Mouse (Mus musculus): ENCODE measurements around the gene Hs3st5. TPM values are rescaled to one million over a fixed set of nuclear protein-coding genes. Genes with fewer than 3 reads are reported as not detected.

Hs3st5 gene
- total and polyA plus RNA-seq, 3 experiments: not detected

- no peaks in the 10 kb centered on the region for H3K79me2 ChIP-seq (replicated peaks; ENCODE audit: control insufficient read depth, extremely low read depth, insufficient read depth, poor library complexity, severe bottlenecking)
- H3K27ac ChIP-seq (ENCODE audit: insufficient read depth, low read depth): no peak overlapping the region
- no peaks in the 10 kb centered on the region for H3K9me3 ChIP-seq (replicated peaks; ENCODE audit: low read length)
- dilution Hi-C loops (cut with MboI; ENCODE audit: extremely low pct_ligation_motif_present, extremely low pct_unique_long_range_greater_than_20kb, low sequenced_read_pairs): no loop called here
- H3K4me3 ChIP-seq (replicated peaks in 1 of 3; ENCODE audit: low read depth in 2 of 3, low read length in 2 of 3, poor library complexity in 1 of 3): no peak overlapping the region
- TF ChIP-seq E2F4 (IDR thresholded peaks at IDR 0.05; ENCODE audit: insufficient replicate concordance, low read depth, low read length) (no peak), KAT2A (IDR thresholded peaks at IDR 0.05; ENCODE audit: insufficient replicate concordance, low read length) (no peak), PAX5 (IDR thresholded peaks at IDR 0.05; ENCODE audit: low read length) (no peak)
- DNase-seq (ENCODE audit: extremely low read depth): no peak
- H3K36me3 ChIP-seq (replicated peaks in 1 of 2; ENCODE audit: control insufficient read depth in 1 of 2, insufficient read depth in 1 of 2, low read length in 1 of 2): no peaks in the 10 kb centered on the region
- H3K4me2 ChIP-seq (ENCODE audit: insufficient read depth, low read depth, poor library complexity, severe bottlenecking): no peak overlapping the region
- no peaks in the 10 kb centered on the region; a peak in 1 of 4 replicates for H3K4me1 ChIP-seq (ENCODE audit: control insufficient read depth in 1 of 2, insufficient read depth in 2 of 2)
- in situ Hi-C loops (cut with MboI; ENCODE audit: low pct_ligation_motif_present, low pct_unique_long_range_greater_than_20kb, low sequenced_read_pairs): no loop called here
- H3K9ac ChIP-seq (ENCODE audit: insufficient read depth, low read depth): no peak overlapping the region
- H3K27me3 ChIP-seq (replicated peaks): no peaks in the 10 kb centered on the region
Measured at GRCm38 (mm10) chr10:36829079-36829478, 322.5 kb downstream of the Hs3st5 start.

GRCm38 (mm10) chr10:36832204-36832603, 325.6 kb downstream of the Hs3st5 start:
- no peak for DNase-seq (ENCODE audit: extremely low read depth)
- Histone ChIP-seq H3K9ac (ENCODE audit: insufficient read depth, low read depth) (no peak overlapping the region), H3K4me1 (ENCODE audit: control insufficient read depth in 1 of 2, insufficient read depth in 2 of 2) (peaks cover 0 to 16% of the 10 kb centered on the region in 2 experiments; a peak in 2 of 4 replicates), H3K4me2 (ENCODE audit: insufficient read depth, low read depth, poor library complexity, severe bottlenecking) (no peak overlapping the region), H3K9me3 (replicated peaks; ENCODE audit: low read length) (no peaks in the 10 kb centered on the region), H3K4me3 (replicated peaks in 1 of 3; ENCODE audit: low read depth in 2 of 3, low read length in 2 of 3, poor library complexity in 1 of 3) (no peak overlapping the region), H3K27me3 (replicated peaks) (no peaks in the 10 kb centered on the region), H3K27ac (ENCODE audit: insufficient read depth, low read depth) (no peak overlapping the region), H3K36me3 (replicated peaks in 1 of 2; ENCODE audit: control insufficient read depth in 1 of 2, insufficient read depth in 1 of 2, low read length in 1 of 2) (no peaks in the 10 kb centered on the region), H3K79me2 (replicated peaks; ENCODE audit: control insufficient read depth, extremely low read depth, insufficient read depth, poor library complexity, severe bottlenecking) (no peaks in the 10 kb centered on the region)
- in situ Hi-C loops (cut with MboI; ENCODE audit: low pct_ligation_motif_present, low pct_unique_long_range_greater_than_20kb, low sequenced_read_pairs): no loop called here
- TF ChIP-seq MYC (IDR thresholded peaks at IDR 0.05; ENCODE audit: low read depth, low read length) (no peak), IRF4 (IDR thresholded peaks at IDR 0.05; ENCODE audit: low read depth, low read length) (no peak), UBTF (IDR thresholded peaks at IDR 0.05; ENCODE audit: low read depth, low read length) (no peak)
- dilution Hi-C loops (cut with MboI; ENCODE audit: extremely low pct_ligation_motif_present, extremely low pct_unique_long_range_greater_than_20kb, low sequenced_read_pairs): no loop called here

GRCm38 (mm10) chr10:36834224-36834623, 327.6 kb downstream of the Hs3st5 start:
- TF ChIP-seq RCOR1 (conservative IDR thresholded peaks at IDR 0.05; ENCODE audit: low read depth, low read length): no peak
- peak; percentile 63 for TF ChIP-seq RAD21 (IDR thresholded peaks at IDR 0.05; ENCODE audit: low read depth, low read length)
- no peak for TF ChIP-seq IRF4 (IDR thresholded peaks at IDR 0.05; ENCODE audit: low read depth, low read length)
- TF ChIP-seq E2F4 (IDR thresholded peaks at IDR 0.05; ENCODE audit: insufficient replicate concordance, low read depth, low read length): no peak
- no peak for TF ChIP-seq MAX (IDR thresholded peaks at IDR 0.05; ENCODE audit: low read length)
- peak; percentile 67 for TF ChIP-seq SMC3 (IDR thresholded peaks at IDR 0.05; ENCODE audit: low read depth, low read length)
- no peak for TF ChIP-seq ZNF384 (IDR thresholded peaks at IDR 0.05; ENCODE audit: low read depth, low read length)
- no peak for TF ChIP-seq USF1 (IDR thresholded peaks at IDR 0.05; ENCODE audit: low read depth, low read length)
- TF ChIP-seq ZC3H11A (IDR thresholded peaks at IDR 0.05; ENCODE audit: low read depth, low read length): no peak
- no peak for TF ChIP-seq CHD2 (IDR thresholded peaks at IDR 0.05; ENCODE audit: low read length)
- TF ChIP-seq MAFK (IDR thresholded peaks at IDR 0.05; ENCODE audit: insufficient replicate concordance, low read length): no peak
- no peak for TF ChIP-seq POLR2A (IDR thresholded peaks at IDR 0.05; ENCODE audit: low read depth, low read length)
- TF ChIP-seq GABPA (IDR thresholded peaks at IDR 0.05; ENCODE audit: insufficient replicate concordance, low read depth, low read length): no peak
- TF ChIP-seq POLR2AphosphoS2 (IDR thresholded peaks at IDR 0.05; ENCODE audit: low read depth, low read length): no peak
- no peak for TF ChIP-seq HCFC1 (IDR thresholded peaks at IDR 0.05; ENCODE audit: low read depth, low read length)
- no peak for TF ChIP-seq MXI1 (IDR thresholded peaks at IDR 0.05; ENCODE audit: low read depth, low read length)
- TF ChIP-seq EP300 (IDR thresholded peaks at IDR 0.05; ENCODE audit: low read length): no peak
- TF ChIP-seq CTCF (conservative IDR thresholded peaks at IDR 0.05 in 1 of 2, IDR thresholded peaks at IDR 0.05 in 1 of 2; ENCODE audit: low read depth in 2 of 2, low read length in 2 of 2): peak; percentile 30 to 76
- no peak for TF ChIP-seq USF2 (conservative IDR thresholded peaks at IDR 0.05; ENCODE audit: low read depth, low read length)
- no peak for TF ChIP-seq MAZ (IDR thresholded peaks at IDR 0.05; ENCODE audit: low read depth, low read length)
- no peak for TF ChIP-seq KAT2A (IDR thresholded peaks at IDR 0.05; ENCODE audit: insufficient replicate concordance, low read length)
- TF ChIP-seq PAX5 (IDR thresholded peaks at IDR 0.05; ENCODE audit: low read length): no peak
- H3K4me2 ChIP-seq (ENCODE audit: insufficient read depth, low read depth, poor library complexity, severe bottlenecking): no peak overlapping the region
- H3K9ac ChIP-seq (ENCODE audit: insufficient read depth, low read depth): no peak overlapping the region
- in situ Hi-C loops (cut with MboI; ENCODE audit: low pct_ligation_motif_present, low pct_unique_long_range_greater_than_20kb, low sequenced_read_pairs): no loop called here
- peaks cover 0 to 22% of the 10 kb centered on the region in 2 experiments; a peak in 2 of 4 replicates for H3K4me1 ChIP-seq (ENCODE audit: control insufficient read depth in 1 of 2, insufficient read depth in 2 of 2)
- H3K9me3 ChIP-seq (replicated peaks; ENCODE audit: low read length): no peaks in the 10 kb centered on the region
- no peak overlapping the region for H3K27ac ChIP-seq (ENCODE audit: insufficient read depth, low read depth)
- no peaks in the 10 kb centered on the region for H3K36me3 ChIP-seq (replicated peaks in 1 of 2; ENCODE audit: control insufficient read depth in 1 of 2, insufficient read depth in 1 of 2, low read length in 1 of 2)
- H3K27me3 ChIP-seq (replicated peaks): no peaks in the 10 kb centered on the region
- H3K79me2 ChIP-seq (replicated peaks; ENCODE audit: control insufficient read depth, extremely low read depth, insufficient read depth, poor library complexity, severe bottlenecking): no peaks in the 10 kb centered on the region
- H3K4me3 ChIP-seq (replicated peaks in 1 of 3; ENCODE audit: low read depth in 2 of 3, low read length in 2 of 3, poor library complexity in 1 of 3): no peak overlapping the region
- no peak for DNase-seq (ENCODE audit: extremely low read depth)
- dilution Hi-C loops (cut with MboI; ENCODE audit: extremely low pct_ligation_motif_present, extremely low pct_unique_long_range_greater_than_20kb, low sequenced_read_pairs): no loop called here

All from CH12.LX (cell line).